Mouse (Mus musculus) testis, adult 2 months (tissue): ENCODE results near the gene Atp6v1g2.

Source experiments
- CTCF ChIP-seq: fragments of 200-500 bp; IDR thresholded peaks from 2 replicates; pipeline ENCODE4 v1.5.1; 2012; ENCODE audit warnings: low read depth, mild to moderate bottlenecking, inconsistent platforms, low read length, moderate library complexity; ENCODE audit not compliant: control insufficient read depth, insufficient read depth, insufficient replicate concordance
- POLR2A ChIP-seq: fragments of 200-500 bp; IDR thresholded peaks from 2 replicates; pipeline ENCODE4 v1.6.1; 2012; ENCODE audit warnings: low read depth, mild to moderate bottlenecking, inconsistent platforms, low read length, moderate library complexity; ENCODE audit not compliant: control insufficient read depth

GRCm38 (mm10) chr17:35257824-35258491 is 24.5 kb downstream of the Atp6v1g2 start:
- TF ChIP-seq CTCF (peak; percentile 72; the same call in 1 of the 2 replicates), POLR2A (no peak)
